Mouse (Mus musculus): ENCODE measurements at regions not wholly inside any gene's neighbourhood (a gene's known extent, or its start where the extent isn't known, plus 50 kb on each side); places are given as distances from the start of the nearest gene placed in this dataset.
"Not testable (repeated sequence)": the region's sequence is repeated elsewhere in the genome, so short reads cannot be mapped to it uniquely, and the experiment has no call there.

DNA sequence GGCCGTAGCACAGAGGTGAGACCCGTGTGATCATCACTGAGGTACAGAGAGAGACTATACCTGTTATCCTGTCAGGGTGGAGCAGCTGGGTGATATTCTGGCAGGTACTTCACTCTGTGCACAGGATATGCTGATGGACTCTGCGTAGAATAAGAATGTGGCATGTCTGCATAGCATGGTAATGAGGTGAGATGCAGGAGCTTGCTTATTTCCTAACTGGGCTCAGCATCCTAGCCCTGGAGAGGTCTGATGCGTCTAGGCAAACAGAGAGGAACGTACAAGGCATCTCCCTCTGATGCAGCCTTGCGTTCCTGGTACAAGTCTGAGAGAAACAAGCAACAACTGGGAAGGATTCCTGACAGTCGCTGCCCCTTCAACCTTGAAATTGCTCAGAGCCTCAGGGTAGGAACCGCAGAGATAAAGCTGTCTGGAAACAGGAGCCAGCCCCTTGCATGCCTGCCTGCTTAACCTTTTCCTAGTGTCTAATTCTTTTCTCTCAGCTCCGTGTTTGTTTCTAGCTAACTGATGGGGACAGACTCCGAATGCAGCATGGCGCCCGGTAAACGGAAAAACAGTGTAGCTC is 259.3 kb downstream of the Med10 start:
- no peak overlapping the region for H3K9ac ChIP-seq (replicated peaks; ENCODE audit: low read length)
- no peaks in the 10 kb centered on the region for H3K36me3 ChIP-seq (ENCODE audit: insufficient read depth, low read length)
- no peak overlapping the region for H3K27ac ChIP-seq (ENCODE audit: low read length)
- 55% methylated on average over 13 of the region's 13 CpGs for WGBS
- H3K4me3 ChIP-seq (ENCODE audit: low read length): no peak overlapping the region
- no peaks in the 10 kb centered on the region for H3K27me3 ChIP-seq (ENCODE audit: insufficient read depth, low read length)
- no peak overlapping the region for H3K4me2 ChIP-seq (replicated peaks; ENCODE audit: low read depth, low read length)
- H3K9me3 ChIP-seq (ENCODE audit: low read length): no peaks in the 10 kb centered on the region
- no peak; the same call in 1 of the 2 replicates for ATAC-seq (ENCODE audit: low FRiP score, low TSS enrichment)
- H3K4me1 ChIP-seq (ENCODE audit: insufficient read depth, low read length): 0 out of 2 replicates have a peak, but pooled peaks cover 3% of the 10 kb centered on the region

DNA sequence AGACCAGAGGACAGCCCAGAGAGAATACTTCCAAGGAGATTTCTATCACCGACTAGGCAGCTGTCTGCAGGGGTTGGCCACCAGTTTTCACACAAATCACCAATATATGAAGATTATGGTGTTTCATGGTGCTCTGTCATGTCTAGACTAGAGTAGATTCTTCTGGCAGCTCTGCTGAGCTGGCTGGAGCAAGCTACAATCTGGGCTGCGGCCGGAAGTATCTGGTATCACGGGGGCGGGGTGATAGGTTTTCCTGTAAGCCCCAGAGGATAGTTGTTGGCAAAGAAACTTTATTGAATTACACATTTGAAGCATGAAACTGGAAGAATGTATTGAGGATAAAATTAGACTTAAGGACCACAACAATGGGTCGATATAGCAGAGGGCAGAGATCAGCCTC is 271.5 kb downstream of the Med10 start:
- Histone ChIP-seq H3K4me2 (replicated peaks; ENCODE audit: low read depth, low read length) (no peak overlapping the region), H3K36me3 (ENCODE audit: insufficient read depth, low read length) (no peaks in the 10 kb centered on the region), H3K4me3 (ENCODE audit: low read length) (no peak overlapping the region), H3K9ac (replicated peaks; ENCODE audit: low read length) (no peak overlapping the region), H3K9me3 (ENCODE audit: low read length) (no peaks in the 10 kb centered on the region), H3K27me3 (ENCODE audit: insufficient read depth, low read length) (no peaks in the 10 kb centered on the region), H3K4me1 (ENCODE audit: insufficient read depth, low read length) (no peaks in the 10 kb centered on the region), H3K27ac (ENCODE audit: low read length) (no peak overlapping the region)
- no peak for ATAC-seq (ENCODE audit: low FRiP score, low TSS enrichment)
- 63% methylated on average over 6 of the region's 6 CpGs for WGBS

DNA sequence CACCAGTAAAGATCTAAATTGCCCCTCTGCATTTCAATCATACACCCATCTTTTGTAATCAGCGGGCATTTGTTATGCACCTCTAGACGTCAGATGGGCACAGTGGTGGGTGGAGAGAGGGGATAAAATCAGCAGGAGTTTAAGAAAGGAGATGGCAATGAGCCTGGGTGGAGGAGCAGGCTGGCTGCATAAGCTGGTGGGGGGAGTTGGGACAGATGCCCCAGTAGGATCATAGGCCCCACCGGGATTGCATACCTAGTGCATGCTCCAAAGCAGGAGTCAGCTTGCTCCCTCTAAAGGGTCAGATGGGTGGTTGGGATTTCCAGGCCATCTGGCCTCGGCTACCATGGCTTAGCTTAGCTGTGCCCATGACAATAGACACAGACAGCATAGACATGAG is 273.2 kb downstream of the Med10 start:
- Histone ChIP-seq H3K9me3 (ENCODE audit: low read length) (no peaks in the 10 kb centered on the region), H3K9ac (replicated peaks; ENCODE audit: low read length) (no peak overlapping the region), H3K27ac (ENCODE audit: low read length) (no peak overlapping the region), H3K27me3 (ENCODE audit: insufficient read depth, low read length) (no peaks in the 10 kb centered on the region), H3K4me1 (ENCODE audit: insufficient read depth, low read length) (no peaks in the 10 kb centered on the region), H3K36me3 (ENCODE audit: insufficient read depth, low read length) (no peaks in the 10 kb centered on the region), H3K4me2 (replicated peaks; ENCODE audit: low read depth, low read length) (no peak overlapping the region), H3K4me3 (ENCODE audit: low read length) (no peak overlapping the region)
- no peak for ATAC-seq (ENCODE audit: low FRiP score, low TSS enrichment)
- 85% methylated on average over 4 of the region's 4 CpGs for WGBS

DNA sequence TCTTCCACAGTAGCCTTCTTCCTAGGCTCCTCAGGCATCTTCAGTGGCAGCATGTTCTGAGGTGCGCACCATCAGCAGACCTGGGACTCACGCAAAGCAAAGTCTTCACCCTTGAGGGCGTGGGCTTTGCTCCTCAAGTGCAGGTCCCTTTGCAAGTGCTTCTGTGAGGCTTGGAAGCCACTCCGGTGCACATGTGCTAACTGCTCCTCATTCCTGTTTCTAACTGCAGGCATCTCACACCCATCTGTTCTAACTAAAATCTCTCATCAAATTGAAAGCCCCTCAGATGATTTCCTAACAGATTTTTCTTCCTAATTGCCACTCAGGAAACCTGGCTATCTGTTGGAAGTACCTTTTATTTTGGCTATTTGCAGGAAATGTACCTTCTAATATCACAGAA is 278.9 kb downstream of the Med10 start:
- H3K9ac ChIP-seq (replicated peaks; ENCODE audit: low read length): no peak overlapping the region
- H3K27ac ChIP-seq (ENCODE audit: low read length): no peak overlapping the region
- no peaks in the 10 kb centered on the region for H3K27me3 ChIP-seq (ENCODE audit: insufficient read depth, low read length)
- no peaks in the 10 kb centered on the region for H3K4me1 ChIP-seq (ENCODE audit: insufficient read depth, low read length)
- H3K4me3 ChIP-seq (ENCODE audit: low read length): no peak overlapping the region
- no peaks in the 10 kb centered on the region for H3K36me3 ChIP-seq (ENCODE audit: insufficient read depth, low read length)
- WGBS: 85% methylated on average over 4 of the region's 4 CpGs
- ATAC-seq (ENCODE audit: low FRiP score, low TSS enrichment): no peak
- no peak overlapping the region for H3K4me2 ChIP-seq (replicated peaks; ENCODE audit: low read depth, low read length)
- no peaks in the 10 kb centered on the region for H3K9me3 ChIP-seq (ENCODE audit: low read length)

DNA sequence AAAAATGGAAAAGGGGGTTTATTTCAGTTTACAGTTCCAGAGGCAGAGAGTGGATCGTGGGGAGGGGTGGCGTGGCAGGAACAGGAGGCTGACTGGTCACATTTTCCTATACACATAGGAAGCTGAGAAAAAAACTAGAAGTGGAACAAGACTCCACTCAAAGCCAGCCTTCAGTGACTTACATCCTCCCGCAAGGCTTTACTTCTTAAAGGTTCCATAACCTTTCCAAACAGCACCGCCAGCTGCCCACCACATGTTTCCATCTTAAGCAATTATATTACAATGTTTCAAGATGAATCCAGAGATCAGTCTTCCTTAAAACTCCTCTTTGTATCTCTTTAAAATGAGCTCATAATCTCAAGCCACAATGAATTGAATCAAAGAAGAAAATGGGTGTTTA is 290.7 kb downstream of the Med10 start:
- no peak overlapping the region for H3K4me2 ChIP-seq (replicated peaks; ENCODE audit: low read depth, low read length)
- no peak overlapping the region for H3K4me3 ChIP-seq (ENCODE audit: low read length)
- no peaks in the 10 kb centered on the region for H3K27me3 ChIP-seq (ENCODE audit: insufficient read depth, low read length)
- no peaks in the 10 kb centered on the region for H3K4me1 ChIP-seq (ENCODE audit: insufficient read depth, low read length)
- H3K27ac ChIP-seq (ENCODE audit: low read length): no peak overlapping the region
- no peaks in the 10 kb centered on the region for H3K36me3 ChIP-seq (ENCODE audit: insufficient read depth, low read length)
- no peak overlapping the region for H3K9ac ChIP-seq (replicated peaks; ENCODE audit: low read length)
- WGBS: 68% methylated on average over 4 of the region's 4 CpGs
- no peak for ATAC-seq (ENCODE audit: low FRiP score, low TSS enrichment)
- no peaks in the 10 kb centered on the region for H3K9me3 ChIP-seq (ENCODE audit: low read length)

DNA sequence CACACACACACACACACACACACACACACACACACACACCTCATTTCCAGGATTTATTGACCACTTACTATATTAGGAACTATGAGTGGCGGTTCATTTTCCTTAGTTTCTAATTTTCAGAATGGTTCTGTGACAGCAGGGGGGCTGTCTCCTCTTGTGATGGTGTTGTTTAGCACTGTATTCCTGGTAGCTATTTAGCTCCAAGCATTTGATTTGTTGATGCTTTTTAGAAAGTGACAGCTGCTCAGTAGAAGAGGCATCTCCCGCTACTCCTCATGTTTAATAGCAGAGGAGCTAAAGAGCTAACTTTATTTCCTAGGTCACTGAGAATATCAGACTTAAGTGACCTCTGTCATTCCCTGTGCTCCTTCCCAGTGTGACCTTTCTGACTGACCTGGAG is 291.8 kb downstream of the Med10 start:
- WGBS: 56% methylated on average over 2 of the region's 2 CpGs
- H3K9me3 ChIP-seq (ENCODE audit: low read length): no peaks in the 10 kb centered on the region

DNA sequence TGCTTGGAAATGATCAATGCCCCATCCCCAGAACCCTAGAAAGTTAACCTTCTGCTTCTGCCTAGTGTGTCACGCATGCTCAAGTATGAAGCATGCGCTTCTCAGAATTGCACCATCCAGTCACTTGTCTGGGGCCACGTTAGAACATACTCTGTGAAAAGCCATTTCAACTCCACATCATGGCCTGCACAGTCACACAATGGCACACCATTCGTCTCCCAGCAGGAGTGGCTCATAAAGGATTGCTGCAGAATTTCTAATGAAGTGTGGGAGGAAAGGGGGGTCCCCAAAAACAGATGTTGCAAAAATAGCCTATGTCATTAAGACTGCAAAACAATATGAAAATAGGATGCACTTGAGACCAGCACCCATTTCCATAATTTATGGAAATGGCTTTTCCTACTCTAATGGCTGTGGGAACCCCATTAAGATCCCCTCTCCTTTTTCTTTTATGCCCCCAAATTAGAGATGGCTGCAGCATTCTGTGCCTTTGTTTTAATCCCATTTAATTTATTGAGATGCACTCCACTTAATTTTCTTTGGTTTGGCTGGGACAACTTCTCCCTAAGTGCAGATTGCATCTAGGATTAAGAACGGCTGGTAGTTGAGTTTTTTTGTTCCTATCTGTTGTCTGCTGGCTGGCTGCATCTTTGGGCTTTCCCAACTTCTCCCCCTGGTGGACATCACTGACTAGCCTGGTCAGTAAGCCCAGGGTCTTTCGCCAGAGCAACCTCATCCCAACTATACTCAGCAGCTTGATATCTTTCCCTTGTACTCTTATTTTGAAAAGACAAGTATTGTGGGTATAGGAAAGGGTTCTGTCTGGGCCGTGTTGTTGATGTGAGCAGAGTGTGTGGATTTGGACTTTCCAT is 294.5 kb downstream of the Med10 start:
- no peak for ATAC-seq (ENCODE audit: low FRiP score, low TSS enrichment)
- WGBS: 63% methylated on average over 7 of the region's 7 CpGs
- Histone ChIP-seq H3K4me2 (replicated peaks; ENCODE audit: low read depth, low read length) (no peak overlapping the region), H3K4me1 (ENCODE audit: insufficient read depth, low read length) (no peaks in the 10 kb centered on the region), H3K4me3 (ENCODE audit: low read length) (no peak overlapping the region), H3K36me3 (ENCODE audit: insufficient read depth, low read length) (no peaks in the 10 kb centered on the region), H3K27ac (ENCODE audit: low read length) (no peak overlapping the region), H3K27me3 (ENCODE audit: insufficient read depth, low read length) (no peaks in the 10 kb centered on the region), H3K9me3 (ENCODE audit: low read length) (no peaks in the 10 kb centered on the region), H3K9ac (replicated peaks; ENCODE audit: low read length) (no peak overlapping the region)

More for the DNA sequence above, 291.8 kb downstream of the Med10 start:
- Histone ChIP-seq H3K27me3 (ENCODE audit: insufficient read depth, low read length) (no peaks in the 10 kb centered on the region), H3K9ac (replicated peaks; ENCODE audit: low read length) (no peak overlapping the region), H3K4me3 (ENCODE audit: low read length) (no peak overlapping the region), H3K4me2 (replicated peaks; ENCODE audit: low read depth, low read length) (no peak overlapping the region), H3K4me1 (ENCODE audit: insufficient read depth, low read length) (no peaks in the 10 kb centered on the region), H3K36me3 (ENCODE audit: insufficient read depth, low read length) (no peaks in the 10 kb centered on the region), H3K27ac (ENCODE audit: low read length) (no peak overlapping the region)
- no peak for ATAC-seq (ENCODE audit: low FRiP score, low TSS enrichment)

DNA sequence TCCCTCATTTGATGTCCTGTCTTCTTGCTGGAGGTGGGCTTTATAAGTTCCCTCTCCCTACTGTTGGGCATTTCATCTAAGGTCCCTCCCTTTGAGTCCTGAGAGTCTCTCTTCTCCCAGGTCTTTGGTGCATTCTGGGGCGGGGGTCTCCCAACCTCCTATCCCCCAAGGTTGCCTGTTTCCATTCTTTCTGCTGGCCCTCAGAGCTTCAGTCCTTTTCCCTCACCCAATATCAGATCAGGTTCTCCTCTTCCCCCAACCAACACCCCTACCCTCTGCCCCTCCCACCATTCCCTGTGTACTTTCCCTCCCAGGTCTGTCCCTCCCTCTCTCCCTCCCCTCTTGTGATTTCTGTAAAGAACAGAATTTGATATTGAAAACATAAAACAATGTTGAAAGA is 297.9 kb downstream of the Med10 start:
- H3K27ac ChIP-seq (ENCODE audit: low read length); H3K9ac ChIP-seq (replicated peaks; ENCODE audit: low read length); H3K4me2 ChIP-seq (replicated peaks; ENCODE audit: low read depth, low read length); ATAC-seq (ENCODE audit: low FRiP score, low TSS enrichment); H3K9me3 ChIP-seq (ENCODE audit: low read length); H3K4me1 ChIP-seq (ENCODE audit: insufficient read depth, low read length); H3K36me3 ChIP-seq (ENCODE audit: insufficient read depth, low read length); H3K4me3 ChIP-seq (ENCODE audit: low read length); H3K27me3 ChIP-seq (ENCODE audit: insufficient read depth, low read length): not testable (repeated sequence)
- WGBS: 83% methylated on average over 1 of the region's 1 CpGs

DNA sequence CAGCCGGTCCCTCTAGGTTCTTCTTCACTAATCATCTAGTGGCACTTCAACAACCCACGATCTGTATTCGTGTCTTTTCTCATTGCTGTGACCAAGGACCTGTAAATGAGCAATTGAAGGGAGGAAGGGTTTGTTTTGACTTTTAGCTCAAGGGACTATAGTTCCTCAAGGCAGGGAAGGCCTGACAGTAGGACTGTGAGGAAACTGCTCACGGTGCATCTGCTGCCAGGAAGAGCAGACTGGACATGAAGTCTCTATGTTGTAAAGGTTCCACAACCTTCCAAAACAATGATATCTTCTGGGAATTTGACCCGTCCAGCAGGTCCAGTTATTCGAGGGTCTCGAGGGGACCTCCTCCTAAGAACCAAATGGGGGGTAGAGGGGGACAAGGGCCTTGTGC is 300.8 kb downstream of the Med10 start:
- Histone ChIP-seq H3K27me3 (ENCODE audit: insufficient read depth, low read length) (no peaks in the 10 kb centered on the region), H3K36me3 (ENCODE audit: insufficient read depth, low read length) (no peaks in the 10 kb centered on the region), H3K4me3 (ENCODE audit: low read length) (no peak overlapping the region), H3K9me3 (ENCODE audit: low read length) (no peaks in the 10 kb centered on the region), H3K9ac (replicated peaks; ENCODE audit: low read length) (no peak overlapping the region), H3K4me2 (replicated peaks; ENCODE audit: low read depth, low read length) (no peak overlapping the region), H3K4me1 (ENCODE audit: insufficient read depth, low read length) (no peaks in the 10 kb centered on the region), H3K27ac (ENCODE audit: low read length) (no peak overlapping the region)
- ATAC-seq (ENCODE audit: low FRiP score, low TSS enrichment): no peak
- WGBS: 81% methylated on average over 7 of the region's 7 CpGs

DNA sequence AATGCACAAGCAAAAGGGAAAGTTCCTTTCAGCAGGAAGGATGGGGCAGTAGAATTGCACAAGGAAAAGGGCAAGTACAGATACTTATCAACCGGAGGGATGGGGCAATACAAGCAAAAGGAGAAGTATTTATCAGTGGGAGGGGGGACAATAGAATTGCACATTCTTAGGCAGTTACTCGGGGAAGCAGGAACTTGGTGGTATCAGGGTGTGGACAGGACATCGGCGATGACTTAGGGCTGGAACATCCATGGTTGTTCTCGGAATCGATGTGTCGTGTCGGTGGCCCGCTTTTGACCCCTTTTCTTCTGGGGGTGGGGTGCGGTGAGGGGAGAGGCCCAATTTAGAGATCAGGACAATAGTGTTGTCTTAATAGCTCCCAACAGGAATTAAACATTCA is 301.3 kb downstream of the Med10 start:
- not testable (repeated sequence) for ATAC-seq (ENCODE audit: low FRiP score, low TSS enrichment); H3K9ac ChIP-seq (replicated peaks; ENCODE audit: low read length); H3K27me3 ChIP-seq (ENCODE audit: insufficient read depth, low read length); H3K4me2 ChIP-seq (replicated peaks; ENCODE audit: low read depth, low read length); H3K4me3 ChIP-seq (ENCODE audit: low read length); H3K36me3 ChIP-seq (ENCODE audit: insufficient read depth, low read length); H3K27ac ChIP-seq (ENCODE audit: low read length); H3K4me1 ChIP-seq (ENCODE audit: insufficient read depth, low read length); H3K9me3 ChIP-seq (ENCODE audit: low read length)
- WGBS: 92% methylated on average over 10 of the region's 10 CpGs
